Mouse (Mus musculus): Measurements from ENCODE around the gene Ctbp1.

The Ctbp1 gene

DNA sequence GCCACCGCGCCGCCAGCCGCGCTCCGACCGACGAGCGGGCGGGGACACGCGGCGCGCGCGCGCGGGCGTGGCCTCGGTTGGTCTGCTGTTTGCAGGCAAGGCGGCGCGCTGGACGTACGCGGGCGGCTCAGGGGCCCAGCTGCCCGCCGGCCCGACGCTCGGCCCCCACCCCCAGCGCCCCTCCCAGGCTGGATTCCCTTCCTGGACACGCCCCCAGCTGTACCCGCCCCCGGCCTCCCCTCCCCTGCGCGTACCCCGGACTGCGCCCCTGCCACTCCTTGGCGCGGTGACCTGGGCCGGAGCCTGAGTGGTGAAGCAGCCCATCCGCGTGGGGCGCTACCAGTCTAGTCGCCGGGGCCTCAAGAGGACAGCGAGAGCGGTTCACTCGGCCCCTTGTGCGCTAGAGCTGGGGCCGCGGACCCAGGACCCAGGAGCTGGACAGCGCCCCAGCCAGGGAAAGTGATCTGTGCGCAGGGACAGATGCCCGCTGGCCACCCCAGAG, at the start of gene Ctbp1:
Gene Ctbp1 (minus strand): TSS at position 42 of the 502 bp plus-strand sequence.
- peak; percentile 98 for DNase-seq

DNA sequence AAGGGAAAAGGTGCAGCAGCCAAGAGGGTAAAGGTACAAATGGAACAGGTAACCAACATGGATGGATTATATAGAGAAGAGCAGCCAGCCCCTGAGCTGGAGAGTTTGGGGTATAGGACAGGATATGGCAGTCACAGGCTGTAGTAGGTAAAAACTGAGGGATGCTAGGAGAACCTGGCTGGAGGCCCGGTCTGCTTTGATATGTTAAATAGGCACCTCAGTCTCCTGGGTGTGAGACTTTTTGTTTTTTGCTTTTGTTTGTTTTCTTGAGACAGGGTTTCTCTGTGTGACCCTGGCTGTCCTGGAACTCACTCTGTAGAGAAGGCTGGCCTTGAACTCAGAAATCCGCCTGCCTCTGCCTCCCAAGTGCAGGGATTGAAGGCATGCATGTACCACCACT, 49.7 kb upstream of the Ctbp1 start:
- no peak for DNase-seq

DNA sequence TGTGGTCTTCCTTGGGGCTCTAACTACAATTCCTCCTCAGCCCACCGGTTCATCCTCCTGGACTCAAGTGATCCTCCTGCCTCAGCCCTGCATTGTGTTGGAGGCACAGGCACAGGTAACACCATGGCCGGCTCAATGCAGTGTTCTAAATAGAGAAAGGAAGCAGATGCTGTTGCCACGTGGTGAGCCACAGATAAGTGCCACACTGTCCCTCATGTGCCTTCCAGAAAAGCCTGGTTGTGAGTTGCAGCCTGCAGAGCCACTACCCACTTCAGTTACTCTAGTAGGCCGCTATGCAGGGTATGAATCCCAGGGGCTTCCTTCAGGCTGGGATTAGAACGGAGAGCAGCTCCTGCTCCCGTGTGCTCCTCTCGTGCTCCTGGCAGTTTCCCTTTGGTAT, 37.4 kb upstream of the Ctbp1 start:
- DNase-seq, result no peak

DNA sequence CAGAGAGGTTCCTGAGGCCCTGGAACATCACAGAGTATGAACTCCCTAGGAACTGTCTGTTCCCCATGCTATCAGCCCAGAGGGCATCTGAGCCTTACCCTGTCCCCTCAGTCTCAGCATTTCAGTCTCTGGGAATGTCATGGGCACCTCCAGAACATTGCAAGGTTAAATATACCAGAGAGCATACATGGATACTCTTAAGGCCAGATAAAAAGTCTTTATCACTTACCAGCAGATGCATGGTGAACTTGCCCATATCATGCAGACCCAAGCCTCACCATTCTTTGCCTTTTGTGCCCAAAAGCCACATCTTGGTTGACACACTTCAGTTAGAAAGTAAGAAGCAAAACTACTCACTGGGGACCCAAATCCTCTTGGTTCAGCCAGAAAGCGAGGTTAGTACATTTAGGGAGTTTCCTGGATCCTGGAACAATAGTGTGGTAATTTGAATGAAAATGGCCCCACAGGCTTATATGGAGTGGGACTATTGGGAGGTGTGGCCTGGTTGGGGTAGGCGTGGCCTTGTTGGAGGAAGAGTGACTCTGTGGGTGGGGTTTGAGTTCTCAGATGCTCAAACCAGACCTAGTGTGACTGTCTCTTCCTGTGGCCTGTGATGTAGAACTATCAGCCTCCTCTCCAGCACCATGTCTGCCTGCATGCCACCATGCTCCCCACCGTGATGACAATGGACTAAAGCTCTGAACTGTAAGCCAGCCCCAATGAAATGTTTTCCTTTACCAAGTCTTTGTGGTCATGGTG, 36.1 kb upstream of the Ctbp1 start:
- no peak for DNase-seq

DNA sequence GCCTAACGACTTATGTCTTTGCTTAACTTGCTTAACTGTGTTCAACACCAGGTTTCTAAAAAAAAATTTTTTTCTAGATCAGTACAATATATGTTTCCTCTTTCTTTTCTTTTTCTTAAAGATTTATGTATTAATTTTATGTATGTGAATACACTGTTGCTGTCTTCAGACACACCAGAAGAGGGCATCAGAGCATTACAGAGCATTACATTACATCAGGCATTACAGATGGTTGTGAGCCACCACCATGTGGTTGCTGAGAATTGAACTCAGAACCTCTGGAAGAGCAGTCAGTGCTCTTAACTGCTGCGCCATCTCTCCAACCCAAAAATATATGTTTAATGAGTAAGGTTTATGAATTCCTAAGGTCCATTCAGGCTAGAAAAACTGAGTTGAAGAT, 27.0 kb upstream of the Ctbp1 start:
- no peak for DNase-seq

DNA sequence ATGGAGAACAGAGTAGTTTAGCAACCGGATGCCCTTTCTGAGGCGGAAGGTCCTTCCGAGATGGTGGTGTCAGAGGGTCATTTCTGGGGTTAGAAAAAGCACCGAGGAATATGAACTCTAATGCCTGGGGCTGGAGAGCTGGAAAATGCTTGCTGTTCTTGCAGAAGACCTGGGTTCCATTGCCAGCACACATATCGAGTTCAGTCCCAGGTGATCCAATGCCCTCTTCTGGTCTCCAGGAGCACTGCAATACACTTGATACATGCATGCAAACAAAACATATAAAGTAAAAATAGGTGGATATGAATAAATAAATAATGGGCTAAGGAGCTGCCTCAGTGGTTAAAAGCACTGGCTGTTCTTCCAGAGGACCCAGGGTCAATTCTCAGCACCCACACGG, 22.4 kb upstream of the Ctbp1 start:
- DNase-seq, result peak; percentile 34

DNA sequence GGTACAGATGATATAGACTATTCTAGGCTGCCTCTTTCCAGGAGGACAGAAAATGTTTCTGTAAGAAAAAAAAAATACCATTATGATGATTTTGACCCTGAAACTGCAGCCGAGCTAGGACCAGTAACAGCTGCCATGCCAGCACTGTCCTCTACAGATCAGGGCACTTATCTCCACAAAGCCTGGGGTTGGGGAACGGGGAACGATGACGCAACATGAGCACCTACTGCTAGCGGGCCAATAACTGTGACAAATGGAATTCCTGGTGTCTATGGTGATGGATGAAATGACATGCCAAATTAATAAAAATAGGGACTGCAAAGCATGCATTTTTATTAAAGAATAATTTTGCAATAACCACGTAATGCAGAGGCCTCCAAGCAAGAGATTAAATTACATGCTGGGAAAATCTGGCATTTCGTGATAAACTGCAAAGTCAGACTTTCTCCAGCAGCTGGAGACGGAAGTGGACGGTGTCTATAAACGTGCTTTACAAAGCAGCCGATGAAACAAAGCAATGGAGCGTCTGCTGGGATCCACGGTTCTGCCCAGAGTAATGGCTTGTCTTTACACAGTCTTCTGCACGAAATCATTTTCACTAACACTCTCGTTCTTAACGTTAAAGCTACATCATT, 19.1 kb upstream of the Ctbp1 start:
- no peak for DNase-seq

DNA sequence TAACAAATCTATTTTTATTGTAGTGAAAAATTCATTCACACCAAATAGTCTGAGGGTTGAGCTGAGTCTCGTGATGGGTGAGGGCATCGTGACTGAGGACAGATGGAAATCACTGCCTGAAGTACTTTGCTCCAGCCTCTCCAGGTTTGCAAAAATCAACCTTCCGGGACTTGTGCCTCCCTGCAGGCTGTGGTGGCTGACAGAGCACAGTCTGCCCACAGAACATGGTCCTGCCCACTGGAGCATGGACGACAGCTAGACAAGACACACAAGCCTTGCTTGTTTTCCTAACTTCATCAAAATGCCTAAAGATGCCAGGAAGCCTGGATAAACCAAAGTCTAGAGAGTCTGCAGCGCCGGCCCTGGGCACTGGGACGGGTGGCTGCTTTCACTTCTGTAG, 9.2 kb upstream of the Ctbp1 start:
- no peak for DNase-seq

DNA sequence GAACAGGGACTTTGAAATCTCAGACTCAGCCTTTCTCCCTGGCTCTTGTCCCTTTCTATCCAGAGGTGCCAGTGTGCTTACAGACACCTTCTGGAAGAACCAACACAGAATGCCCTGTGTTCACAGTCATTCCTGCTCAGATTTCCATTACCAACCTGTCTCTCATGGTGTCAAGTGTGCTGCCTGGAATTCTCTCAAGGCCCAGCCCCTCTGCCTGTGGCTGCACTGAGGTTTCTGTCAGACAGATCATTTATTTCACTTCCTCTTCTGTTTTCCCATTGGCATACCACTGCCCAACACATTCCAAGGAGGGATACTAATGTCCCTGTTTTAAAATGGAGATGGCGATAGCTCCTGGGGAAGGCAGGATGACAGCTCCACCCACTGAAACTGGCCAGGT, 6.6 kb upstream of the Ctbp1 start:
- DNase-seq, result no peak

DNA sequence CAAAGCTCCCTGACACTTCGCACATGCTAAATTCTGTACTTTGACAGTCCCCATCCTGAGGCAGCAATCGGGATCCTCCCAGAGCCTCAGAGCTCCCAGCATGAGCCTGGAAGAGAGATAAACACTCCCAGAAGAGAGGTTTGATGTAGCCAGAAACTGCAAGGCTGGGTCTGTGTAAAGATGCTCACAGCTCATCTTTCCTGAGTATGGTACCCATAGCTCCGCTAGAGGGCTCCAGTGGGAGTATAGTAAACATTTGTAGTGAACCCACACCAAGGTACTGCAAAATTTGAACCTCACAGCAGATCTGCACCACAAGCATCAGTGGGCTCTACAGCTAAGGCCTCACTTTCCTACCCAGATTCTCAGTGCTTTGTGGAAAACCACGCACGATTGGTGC, 4.2 kb upstream of the Ctbp1 start:
- peak; percentile 51 for DNase-seq

DNA sequence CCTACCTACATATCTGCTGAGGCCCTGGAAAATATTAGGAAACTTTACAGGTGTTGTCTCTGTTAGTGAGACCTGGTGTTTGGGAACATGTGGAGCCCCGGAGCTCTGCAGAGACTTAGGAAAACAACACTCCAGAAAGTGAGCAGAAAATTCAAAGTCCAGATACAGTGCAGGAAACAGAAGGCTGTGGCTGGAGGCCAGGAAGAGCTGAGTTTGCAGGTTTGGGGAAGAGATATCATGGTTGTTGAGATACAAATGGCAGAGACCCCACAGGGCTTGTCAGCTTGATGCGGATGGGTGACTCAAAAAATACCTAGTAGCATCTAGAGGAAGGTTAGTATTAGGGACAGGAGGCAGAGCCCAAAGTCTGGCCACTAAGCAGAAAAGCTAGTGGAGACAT, 2.5 kb upstream of the Ctbp1 start:
- no peak for DNase-seq

DNA sequence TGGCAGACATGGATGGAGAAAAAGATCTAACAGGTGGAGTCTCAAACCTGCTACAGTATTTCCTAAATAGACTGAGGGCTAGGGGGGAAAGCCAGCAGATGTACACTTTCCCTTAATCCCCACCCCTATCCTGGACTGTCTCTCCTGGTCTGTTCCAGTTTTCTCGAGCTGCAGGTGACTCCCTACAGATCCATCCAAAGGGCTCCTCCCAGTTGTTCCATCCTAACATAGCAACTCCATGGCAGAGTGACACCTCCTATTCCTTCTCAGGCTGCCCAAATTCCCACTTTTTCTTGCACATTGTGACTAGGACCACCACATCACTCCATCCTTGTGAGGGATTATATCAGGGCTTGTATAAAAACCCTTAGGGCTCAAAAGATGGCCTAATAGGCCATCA, 960 bp upstream of the Ctbp1 start:
- peak; percentile 6 for DNase-seq

DNA sequence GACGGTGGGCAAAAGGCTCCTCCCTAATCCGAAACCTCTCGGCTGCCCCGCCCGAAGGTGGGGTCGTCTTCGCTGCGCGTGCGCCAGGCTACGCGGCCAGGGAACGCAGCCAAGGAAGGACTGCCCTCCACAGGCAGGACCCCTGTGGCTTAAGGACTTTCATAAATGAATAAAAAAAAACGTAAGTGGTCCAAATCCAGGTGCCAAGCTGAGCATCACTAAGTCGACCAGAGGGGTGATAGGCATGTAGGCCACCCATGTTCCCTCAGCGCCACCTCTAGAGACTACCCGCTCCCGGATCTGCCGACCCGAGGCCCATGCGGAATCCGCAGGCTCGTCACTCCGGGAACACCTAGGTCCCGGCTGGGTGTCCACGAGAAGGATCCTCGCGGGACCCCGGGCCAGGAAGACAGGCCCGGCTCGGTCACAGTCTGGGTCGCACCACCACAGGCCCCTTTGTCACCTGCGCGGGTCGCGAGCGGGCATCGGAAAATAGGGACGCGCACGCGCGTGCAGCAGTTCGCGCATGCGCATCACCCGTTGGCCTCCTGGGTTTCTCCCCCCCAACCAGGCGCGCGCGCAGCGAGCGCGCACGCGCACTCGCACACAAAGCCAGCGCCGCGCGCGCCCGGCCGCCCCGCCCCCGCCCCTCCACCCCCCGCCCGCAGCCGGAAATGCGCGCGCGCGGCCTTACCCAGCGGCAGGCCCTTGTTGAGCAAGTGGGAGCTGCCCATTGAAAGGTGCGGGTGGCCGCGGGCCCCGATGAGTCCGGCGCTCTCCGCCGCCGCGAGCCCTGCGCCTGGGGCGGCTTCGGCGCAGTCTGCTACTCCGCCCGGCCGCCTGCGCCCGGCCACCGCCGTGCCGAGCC, 475 bp downstream of the Ctbp1 start:
- peak; percentile 94 for DNase-seq

DNA sequence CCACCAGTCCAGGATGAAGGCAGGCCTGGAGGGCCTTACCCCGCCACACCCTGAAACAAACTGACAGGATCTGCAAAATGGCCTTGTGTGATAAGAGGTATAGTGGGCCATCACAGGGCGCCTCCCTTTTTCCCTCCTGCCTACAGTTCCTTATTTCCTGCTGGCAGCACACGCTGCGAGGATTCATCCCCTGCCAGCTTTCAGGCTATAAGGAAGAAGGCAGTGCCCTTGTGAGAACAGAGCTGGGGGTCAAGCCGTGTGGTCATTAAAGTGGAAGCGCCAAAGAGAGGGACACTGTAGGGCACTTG, 1.1 kb downstream of the Ctbp1 start:
- DNase-seq, result no peak

DNA sequence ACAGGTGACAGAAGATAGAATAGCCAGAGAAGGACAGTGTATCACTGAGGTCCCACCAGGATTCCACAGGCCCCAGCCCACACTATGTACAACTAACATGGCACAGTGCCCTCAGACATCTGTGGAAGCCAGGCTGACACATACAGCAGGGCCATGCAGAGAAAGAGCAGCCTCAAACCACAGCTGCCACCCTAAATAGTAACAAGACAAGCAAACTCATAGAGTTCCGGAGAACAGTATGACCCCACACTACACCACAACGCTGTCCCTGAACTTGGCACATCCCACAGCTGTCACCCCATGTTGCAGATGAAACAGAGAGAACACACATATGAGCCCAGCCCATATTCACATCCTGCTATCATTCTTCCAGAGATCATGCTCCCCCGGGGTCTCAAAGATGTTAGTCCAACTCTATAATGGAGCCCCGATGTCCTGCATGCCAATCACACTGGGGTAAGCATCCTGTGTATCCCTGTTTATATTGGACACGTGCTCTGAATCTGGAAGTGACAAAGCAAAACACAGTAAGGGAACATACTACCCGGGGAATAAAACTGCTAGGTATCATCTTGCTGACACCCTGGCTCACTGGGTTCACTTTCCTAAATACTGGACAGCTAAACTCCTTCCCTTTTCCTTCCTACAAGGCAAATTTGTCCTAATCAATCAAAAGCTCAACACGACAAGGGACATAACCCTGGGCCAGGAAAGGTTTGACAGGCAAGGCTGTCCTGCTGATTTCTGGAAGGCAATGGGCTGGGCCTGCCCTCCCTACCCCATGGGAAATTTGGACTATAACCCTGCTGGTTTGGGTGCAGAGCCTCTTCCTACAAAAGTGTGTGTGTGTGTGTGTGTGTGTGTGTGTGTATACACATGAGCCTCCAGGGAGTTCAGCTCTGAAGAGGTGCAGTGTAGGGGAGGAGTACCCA, 1.7 kb downstream of the Ctbp1 start:
- no peak for DNase-seq

DNA sequence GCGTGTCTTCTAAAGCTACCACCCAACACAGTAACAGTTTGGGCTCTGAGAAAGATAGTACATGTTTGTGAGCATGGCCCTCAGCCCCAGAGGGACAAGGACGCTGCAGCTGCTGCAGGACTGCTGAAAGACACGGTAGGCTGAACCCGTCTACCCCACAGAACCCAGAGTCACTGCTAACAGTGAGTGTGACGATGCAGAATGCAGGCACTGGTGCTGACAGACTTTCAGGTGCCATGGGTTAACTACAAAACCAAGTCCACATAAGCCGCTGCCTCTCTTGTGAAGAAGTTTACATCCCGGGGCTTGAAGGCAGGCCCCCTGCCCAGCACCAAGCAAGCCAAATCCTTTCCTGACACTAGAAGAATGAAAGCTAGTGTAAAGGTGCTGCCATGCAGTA, 2.6 kb downstream of the Ctbp1 start:
- DNase-seq, result no peak

DNA sequence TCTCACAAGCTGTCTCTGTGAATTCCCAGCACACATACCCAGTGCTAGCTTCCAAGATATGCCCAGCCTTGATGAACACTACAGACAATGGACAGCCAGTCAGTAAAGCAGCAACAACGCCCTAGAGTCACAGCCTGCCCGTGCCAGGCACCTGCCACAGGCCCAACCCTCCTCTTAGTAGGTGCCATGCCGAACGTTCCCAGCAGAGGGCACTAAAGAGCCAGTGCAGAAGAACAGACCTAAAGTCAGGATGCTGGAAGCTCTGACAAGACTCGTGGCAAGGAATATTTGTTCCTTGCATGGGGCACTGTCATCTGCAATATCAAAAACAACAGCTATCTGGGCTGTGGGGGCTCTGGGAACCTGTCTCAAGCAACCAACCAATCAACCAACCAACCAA, 4.2 kb downstream of the Ctbp1 start:
- peak; percentile 84 for DNase-seq

DNA sequence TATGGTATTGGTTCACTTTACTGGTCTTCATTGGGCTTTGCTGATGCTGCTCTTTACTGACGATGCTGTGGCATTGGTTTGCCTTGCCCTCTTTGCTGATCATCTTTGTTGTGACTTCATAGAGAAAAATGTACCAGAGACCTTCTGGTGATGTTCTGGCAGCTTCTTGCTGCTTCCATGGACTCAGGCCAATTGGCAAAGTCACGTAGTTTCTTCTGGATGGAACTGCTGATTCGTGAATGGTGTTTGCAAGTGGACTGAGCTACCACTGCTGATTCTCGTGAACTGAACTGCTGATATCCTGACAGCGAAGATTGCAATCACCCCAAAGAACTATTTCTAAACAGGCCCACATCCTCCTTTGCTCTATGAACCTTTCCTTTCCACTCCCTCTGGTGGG, 20.4 kb downstream of the Ctbp1 start:
- DNase-seq, result no peak

DNA sequence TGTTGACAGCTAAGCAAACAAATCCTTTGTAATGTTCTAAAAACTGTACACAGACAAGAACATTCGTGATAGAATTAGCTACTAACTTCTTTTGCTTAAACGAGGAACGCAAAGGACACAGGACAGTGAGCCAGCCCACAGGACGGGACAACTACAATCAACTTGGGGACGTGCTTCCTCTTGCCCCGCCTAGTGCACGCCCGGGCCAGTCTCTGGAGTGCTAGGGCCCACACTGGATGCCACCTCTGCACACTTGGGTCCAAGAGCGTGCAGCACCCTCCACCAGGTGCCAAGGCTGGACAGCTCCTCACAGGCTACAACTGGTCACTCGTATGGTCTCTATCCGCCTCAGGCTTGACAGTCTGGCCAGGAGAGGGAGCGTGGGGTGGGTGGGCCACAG, 26.6 kb downstream of the Ctbp1 start:
- no peak for DNase-seq

DNA sequence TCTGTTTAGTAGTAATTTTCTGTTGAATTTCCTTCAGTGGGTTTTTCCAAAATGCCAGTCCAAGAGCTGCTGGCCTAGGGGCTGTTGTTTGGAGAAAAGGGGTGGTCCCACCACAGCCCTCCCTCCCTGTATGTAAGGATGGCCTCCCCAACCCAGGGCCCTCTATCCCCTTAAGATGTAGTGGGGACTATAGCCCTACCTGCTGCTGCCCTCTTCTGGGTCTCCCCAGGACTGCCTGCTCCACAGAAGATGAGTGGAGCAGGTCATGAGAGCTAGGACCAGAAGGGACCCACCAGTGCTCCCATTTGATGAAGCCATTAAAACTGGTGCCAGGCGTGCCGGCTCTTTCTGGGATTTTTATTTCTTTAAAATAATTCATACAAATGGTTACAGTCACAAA, 27.4 kb downstream of the Ctbp1 start:
- DNase-seq, result peak; percentile 49

DNA sequence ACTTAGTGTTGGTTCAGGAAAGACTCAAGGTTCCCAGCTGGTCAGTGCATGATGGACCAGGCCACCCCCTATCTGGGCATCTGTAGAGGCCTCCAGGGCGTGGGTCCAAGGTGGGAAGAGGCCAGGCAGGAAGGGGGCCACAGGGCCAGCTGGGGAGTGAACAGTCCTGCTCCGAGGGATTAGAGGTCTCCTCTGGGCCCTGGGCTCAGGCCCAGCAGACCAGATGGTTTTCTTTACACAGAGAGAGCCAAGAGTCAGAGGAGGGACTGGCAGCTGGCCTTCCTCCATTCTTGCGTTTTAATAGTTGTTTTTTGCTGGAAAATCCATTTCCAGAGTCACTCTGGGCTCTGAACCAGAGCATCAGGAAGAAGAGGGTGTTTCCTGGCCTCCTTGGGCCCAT, 29.1 kb downstream of the Ctbp1 start:
- peak; percentile 29 for DNase-seq

DNA sequence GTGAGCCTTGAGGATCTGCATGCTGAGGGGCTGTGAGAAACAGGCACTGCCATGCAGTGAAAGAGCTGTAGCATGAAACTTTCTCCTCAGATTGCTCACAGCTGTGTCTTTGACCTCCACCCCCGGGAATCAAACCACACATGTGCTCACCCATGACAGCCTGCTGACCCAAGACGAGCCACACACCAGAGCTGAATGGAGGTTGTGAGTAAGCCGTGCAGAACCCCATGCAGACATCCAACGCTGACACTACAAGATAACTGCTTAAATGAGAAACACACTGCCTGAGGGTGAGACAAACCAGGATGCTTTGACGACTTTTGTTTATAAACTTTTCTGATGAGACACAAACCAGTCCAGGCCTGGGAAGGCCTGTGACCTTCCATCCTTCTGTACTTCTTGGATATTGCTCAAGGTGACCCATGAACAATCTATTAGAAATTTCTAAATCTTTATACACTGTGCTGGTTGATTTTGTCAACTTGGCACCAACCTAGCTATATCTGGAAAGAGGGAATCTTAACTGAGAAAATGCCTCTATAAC, 30.3 kb downstream of the Ctbp1 start:
- DNase-seq, result no peak

All from retina, postnatal 1 day (tissue).